Mouse (Mus musculus) CH12.LX (cell line): ENCODE measurements around the gene Mbd6.

Experiments
- CHD1 ChIP-seq: IDR thresholded peaks from 2 replicates; pipeline ENCODE4 v1.6.1; 2012; ENCODE audit warnings: low read depth, low read length, improper control_type of control experiment, inconsistent platforms
- CTCF ChIP-seq, 2 experiments: IDR thresholded peaks in 1 of 2; conservative IDR thresholded peaks in 1 of 2; 2 replicates each; pipeline ENCODE4 v1.5.1; 2011 to 2012; ENCODE audit warnings: low read depth in 2 of 2, low read length in 2 of 2, improper control_type of control experiment in 1 of 2, inconsistent platforms in 1 of 2, mild to moderate bottlenecking in 1 of 2, moderate library complexity in 1 of 2
- EP300 ChIP-seq: IDR thresholded peaks from 2 replicates; pipeline ENCODE4 v1.6.1; 2011; ENCODE audit warnings: low read length, improper control_type of control experiment
- HCFC1 ChIP-seq: IDR thresholded peaks from 2 replicates; pipeline ENCODE4 v1.6.1; 2012; ENCODE audit warnings: low read depth, mild to moderate bottlenecking, inconsistent platforms, low read length, improper control_type of control experiment
- MAX ChIP-seq: IDR thresholded peaks from 2 replicates; pipeline ENCODE4 v1.6.1; 2011; ENCODE audit warnings: low read length, improper control_type of control experiment
- MXI1 ChIP-seq: IDR thresholded peaks from 2 replicates; pipeline ENCODE4 v1.6.1; 2011; ENCODE audit warnings: mild to moderate bottlenecking, low read depth, low read length, improper control_type of control experiment
- NELFE ChIP-seq: IDR thresholded peaks from 2 replicates; pipeline ENCODE4 v1.6.1; 2011; ENCODE audit warnings: low read depth, low read length, improper control_type of control experiment
- NRF1 ChIP-seq: IDR thresholded peaks from 2 replicates; pipeline ENCODE4 v1.6.1; 2014; ENCODE audit warnings: low read depth, mild to moderate bottlenecking, inconsistent platforms, low read length, improper control_type of control experiment, moderate library complexity
- POLR2A ChIP-seq: IDR thresholded peaks from 2 replicates; pipeline ENCODE4 v1.6.1; 2011; ENCODE audit warnings: low read depth, mild to moderate bottlenecking, improper control_type of control experiment, low read length
- USF1 ChIP-seq: IDR thresholded peaks from 2 replicates; pipeline ENCODE4 v1.6.1; 2014; ENCODE audit warnings: low read depth, mild to moderate bottlenecking, inconsistent platforms, low read length, improper control_type of control experiment
- USF2 ChIP-seq: conservative IDR thresholded peaks from 2 replicates; pipeline ENCODE4 v1.6.1; 2011; ENCODE audit warnings: low read depth, low read length, improper control_type of control experiment
- ZC3H11A ChIP-seq: IDR thresholded peaks from 2 replicates; pipeline ENCODE4 v1.6.1; 2012; ENCODE audit warnings: low read depth, mild to moderate bottlenecking, inconsistent platforms, low read length, improper control_type of control experiment
- ZKSCAN1 ChIP-seq: IDR thresholded peaks from 2 replicates; pipeline ENCODE4 v1.6.1; 2012; ENCODE audit warnings: low read depth, inconsistent platforms, low read length, improper control_type of control experiment, borderline replicate concordance
- ZMIZ1 ChIP-seq: IDR thresholded peaks from 2 replicates; pipeline ENCODE4 v1.6.1; 2012; ENCODE audit warnings: low read depth, mild to moderate bottlenecking, inconsistent platforms, low read length, improper control_type of control experiment

DNA sequence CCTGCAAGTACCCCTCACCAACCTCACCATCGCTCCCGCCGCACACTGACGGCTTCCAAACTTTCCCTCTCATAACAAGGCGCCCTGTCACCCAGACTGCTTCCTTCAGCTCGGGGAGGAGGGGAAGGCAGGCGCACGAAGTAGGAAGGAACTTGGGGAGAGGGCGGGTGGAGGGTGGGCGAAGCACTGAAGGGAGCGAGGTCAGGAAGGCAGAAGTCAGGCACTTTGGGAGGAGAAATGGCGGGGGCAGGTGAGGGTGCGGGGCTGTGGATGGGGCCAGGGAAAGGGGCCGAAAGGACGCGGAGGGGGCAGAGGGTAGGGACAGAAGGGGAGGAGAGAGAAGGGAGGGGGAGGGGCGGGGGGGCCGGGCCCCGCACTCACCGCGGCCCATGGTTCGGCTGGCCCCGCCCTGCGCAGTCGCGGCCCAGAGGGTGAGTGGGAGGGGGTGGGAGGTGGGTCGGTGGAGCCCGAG lies 454 bp downstream of the Mbd6 start:
- TF ChIP-seq CTCF (conservative IDR thresholded peaks at IDR 0.05 in 1 of 2, IDR thresholded peaks at IDR 0.05 in 1 of 2; ENCODE audit: low read depth in 2 of 2, low read length in 2 of 2) (no peak), POLR2A (0 out of 2 replicates have a peak, but pooled peaks have one; percentile 13), USF1 (no peak), NRF1 (no peak), USF2 (no peak), MAX (no peak), ZMIZ1 (no peak), CHD1 (no peak), EP300 (no peak), HCFC1 (0 out of 2 replicates have a peak, but pooled peaks have one; percentile 5), ZC3H11A (no peak), NELFE (no peak), ZKSCAN1 (no peak), MXI1 (no peak)
